Mouse (Mus musculus): ENCODE data around the gene Selenof. TPM values are rescaled to one million over a fixed set of nuclear protein-coding genes. Genes with fewer than 3 reads are reported as not detected.

Selenof gene
- polyA plus RNA-seq, 1 experiment from 2014 or later = 640 TPM

DNA sequence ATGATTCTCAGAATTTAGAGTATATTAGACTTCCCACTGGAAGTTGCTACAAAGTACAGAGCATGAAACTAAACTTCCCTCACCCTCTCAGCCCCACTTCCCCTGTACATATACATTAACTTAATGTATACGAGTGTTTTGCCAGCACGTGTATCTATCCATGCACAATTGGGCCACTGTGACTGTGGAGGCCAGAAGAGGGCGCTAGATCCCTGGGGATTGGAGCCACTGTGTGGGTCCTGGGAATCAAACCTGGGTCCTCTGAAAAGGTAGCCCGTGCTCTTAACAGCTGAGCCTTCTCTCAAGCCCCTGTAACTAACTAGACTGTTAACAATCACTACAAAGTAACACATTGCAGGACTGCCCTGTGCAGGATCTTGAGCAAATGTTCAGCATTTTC, 36.3 kb downstream of the Selenof start:
- no peak for ATAC-seq (ENCODE audit: insufficient read depth, low FRiP score, low read depth)
- H3K27me3 ChIP-seq (replicated peaks) = no peaks in the 10 kb centered on the region
- H3K36me3 ChIP-seq = no peaks in the 10 kb centered on the region
- H3K9ac ChIP-seq = no peak overlapping the region
- H3K27ac ChIP-seq = no peak overlapping the region
- 0 out of 2 replicates have a peak, but pooled peaks cover 3% of the 10 kb centered on the region for H3K4me1 ChIP-seq
- H3K4me2 ChIP-seq = no peak overlapping the region
- H3K4me3 ChIP-seq (replicated peaks) = no peak overlapping the region
- WGBS = 63% methylated on average over 4 of the region's 4 CpGs
- H3K9me3 ChIP-seq = no peaks in the 10 kb centered on the region

DNA sequence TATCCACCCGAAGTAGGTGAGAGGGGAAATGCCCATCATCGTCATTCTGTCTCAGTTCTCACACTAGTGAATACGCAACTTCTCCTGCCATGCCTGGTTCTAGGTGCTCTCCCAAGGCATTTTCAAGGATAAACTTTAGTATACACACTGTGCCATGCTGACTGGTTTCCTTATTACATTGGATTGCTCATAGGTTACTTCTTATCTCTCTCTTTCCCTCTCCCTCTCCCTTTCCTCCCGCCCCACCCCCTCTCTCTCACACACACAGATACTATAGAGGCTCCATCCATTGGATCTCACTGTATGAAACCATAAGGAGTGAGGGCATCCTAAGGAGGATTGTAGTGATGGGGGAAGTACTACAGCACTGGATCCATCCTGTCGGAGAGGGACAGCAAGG, 38.0 kb downstream of the Selenof start:
- H3K27me3 ChIP-seq (replicated peaks) = no peaks in the 10 kb centered on the region
- no peak for ATAC-seq (ENCODE audit: insufficient read depth, low FRiP score, low read depth)
- H3K36me3 ChIP-seq = no peaks in the 10 kb centered on the region
- H3K27ac ChIP-seq = no peak overlapping the region
- WGBS = 86% methylated on average over 5 of the region's 5 CpGs
- no peaks in the 10 kb centered on the region for H3K9me3 ChIP-seq
- no peak overlapping the region for H3K9ac ChIP-seq
- peaks cover 9% of the 10 kb centered on the region; the same call in 1 of the 2 replicates for H3K4me1 ChIP-seq
- no peak overlapping the region for H3K4me2 ChIP-seq
- H3K4me3 ChIP-seq (replicated peaks) = no peak overlapping the region

GRCm38 (mm10) chr3:144610759-144611158, 40.7 kb downstream of the Selenof start:
- WGBS = 52% methylated on average over 5 of the region's 5 CpGs
- no peak overlapping the region for H3K4me2 ChIP-seq

DNA sequence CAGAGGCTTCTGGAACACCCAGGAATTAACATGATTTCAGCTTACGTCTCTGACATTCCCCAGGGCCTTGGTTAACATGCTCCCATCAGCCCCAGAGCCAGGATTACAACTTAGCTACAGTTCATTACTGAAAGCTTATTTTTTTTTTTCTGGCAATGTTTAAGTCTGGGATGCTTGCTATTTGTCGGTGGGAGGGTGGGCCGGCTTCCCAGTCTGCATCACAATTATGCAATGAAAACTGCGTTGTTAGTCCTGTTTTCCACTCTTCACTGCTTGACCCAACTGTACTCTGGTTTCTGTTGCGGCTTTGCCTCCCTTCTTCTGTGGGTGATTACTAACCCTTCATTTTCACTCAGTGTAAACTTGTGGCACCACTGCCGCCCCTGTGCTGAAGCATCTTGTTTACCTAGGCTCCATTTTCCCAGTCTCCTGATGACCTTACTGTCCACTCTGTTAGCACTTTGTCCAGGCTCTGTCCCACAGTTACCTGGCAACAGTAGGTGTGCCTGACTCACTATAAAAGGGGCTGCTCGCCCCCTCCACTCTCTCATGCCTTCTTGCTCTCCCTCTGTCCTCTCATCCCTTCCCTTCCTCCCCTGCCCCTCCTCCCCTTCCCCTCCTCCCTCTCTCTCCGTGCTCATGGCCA, 41.6 kb downstream of the Selenof start:
- 0 out of 2 replicates have a peak, but pooled peaks have one; percentile 16 for ATAC-seq (ENCODE audit: insufficient read depth, low FRiP score, low read depth)
- no peak overlapping the region for H3K27ac ChIP-seq

More at GRCm38 (mm10) chr3:144610759-144611158, 40.7 kb downstream of the Selenof start:
- no peaks in the 10 kb centered on the region for H3K9me3 ChIP-seq
- H3K4me1 ChIP-seq = peaks cover 9% of the 10 kb centered on the region; the same call in 1 of the 2 replicates
- H3K4me3 ChIP-seq (replicated peaks) = no peak overlapping the region
- H3K9ac ChIP-seq = no peak overlapping the region
- H3K27me3 ChIP-seq (replicated peaks) = no peaks in the 10 kb centered on the region
- H3K36me3 ChIP-seq = no peaks in the 10 kb centered on the region
- H3K27ac ChIP-seq = no peak overlapping the region
- ATAC-seq (ENCODE audit: insufficient read depth, low FRiP score, low read depth) = no peak

GRCm38 (mm10) chr3:144612382-144612781, 42.3 kb downstream of the Selenof start:
- peaks cover 12% of the 10 kb centered on the region; the same call in 1 of the 2 replicates for H3K4me1 ChIP-seq
- 47% methylated on average over 6 of the region's 6 CpGs for WGBS
- H3K4me2 ChIP-seq = no peak overlapping the region
- 0 out of 2 replicates have a peak, but pooled peaks have one; percentile 11 for ATAC-seq (ENCODE audit: insufficient read depth, low FRiP score, low read depth)
- no peaks in the 10 kb centered on the region for H3K9me3 ChIP-seq
- no peaks in the 10 kb centered on the region for H3K27me3 ChIP-seq (replicated peaks)
- H3K9ac ChIP-seq = no peak overlapping the region
- H3K4me3 ChIP-seq (replicated peaks) = no peak overlapping the region
- H3K27ac ChIP-seq = no peak overlapping the region
- H3K36me3 ChIP-seq = no peaks in the 10 kb centered on the region

More for the DNA sequence above, 41.6 kb downstream of the Selenof start:
- no peaks in the 10 kb centered on the region for H3K27me3 ChIP-seq (replicated peaks)
- H3K36me3 ChIP-seq = no peaks in the 10 kb centered on the region
- WGBS = 44% methylated on average over 8 of the region's 8 CpGs
- no peak overlapping the region for H3K4me2 ChIP-seq
- H3K9ac ChIP-seq = no peak overlapping the region
- peaks cover 9% of the 10 kb centered on the region; the same call in 1 of the 2 replicates for H3K4me1 ChIP-seq
- no peaks in the 10 kb centered on the region for H3K9me3 ChIP-seq
- H3K4me3 ChIP-seq (replicated peaks) = no peak overlapping the region

GRCm38 (mm10) chr3:144614277-144614676, 44.2 kb downstream of the Selenof start:
- Histone ChIP-seq H3K27ac (no peak overlapping the region), H3K4me2 (no peak overlapping the region), H3K4me3 (replicated peaks) (no peak overlapping the region), H3K9ac (no peak overlapping the region), H3K36me3 (no peaks in the 10 kb centered on the region), H3K9me3 (no peaks in the 10 kb centered on the region), H3K27me3 (replicated peaks) (no peaks in the 10 kb centered on the region), H3K4me1 (peaks cover 12% of the 10 kb centered on the region; the same call in 1 of the 2 replicates)
- WGBS = 50% methylated on average over 6 of the region's 6 CpGs
- ATAC-seq (ENCODE audit: insufficient read depth, low FRiP score, low read depth) = no peak

- no peak overlapping the region for H3K9ac ChIP-seq
- H3K4me1 ChIP-seq = peaks cover 12% of the 10 kb centered on the region; the same call in 1 of the 2 replicates
- no peak overlapping the region for H3K4me2 ChIP-seq
- WGBS = 40% methylated on average over 10 of the region's 10 CpGs
- H3K36me3 ChIP-seq = no peaks in the 10 kb centered on the region
- no peak overlapping the region for H3K4me3 ChIP-seq (replicated peaks)
- no peak overlapping the region for H3K27ac ChIP-seq
- no peak for ATAC-seq (ENCODE audit: insufficient read depth, low FRiP score, low read depth)
- H3K9me3 ChIP-seq = no peaks in the 10 kb centered on the region
- no peaks in the 10 kb centered on the region for H3K27me3 ChIP-seq (replicated peaks)
Observed at GRCm38 (mm10) chr3:144614698-144615097, 44.6 kb downstream of the Selenof start.

GRCm38 (mm10) chr3:144615459-144615858, 45.4 kb downstream of the Selenof start:
- WGBS = 58% methylated on average over 9 of the region's 9 CpGs
- H3K27ac ChIP-seq = no peak overlapping the region
- H3K36me3 ChIP-seq = no peaks in the 10 kb centered on the region
- no peak for ATAC-seq (ENCODE audit: insufficient read depth, low FRiP score, low read depth)
- no peak overlapping the region for H3K9ac ChIP-seq
- no peaks in the 10 kb centered on the region for H3K27me3 ChIP-seq (replicated peaks)
- H3K4me2 ChIP-seq = no peak overlapping the region
- no peak overlapping the region for H3K4me3 ChIP-seq (replicated peaks)
- no peaks in the 10 kb centered on the region for H3K9me3 ChIP-seq
- H3K4me1 ChIP-seq = peaks cover 12% of the 10 kb centered on the region; the same call in 1 of the 2 replicates

DNA sequence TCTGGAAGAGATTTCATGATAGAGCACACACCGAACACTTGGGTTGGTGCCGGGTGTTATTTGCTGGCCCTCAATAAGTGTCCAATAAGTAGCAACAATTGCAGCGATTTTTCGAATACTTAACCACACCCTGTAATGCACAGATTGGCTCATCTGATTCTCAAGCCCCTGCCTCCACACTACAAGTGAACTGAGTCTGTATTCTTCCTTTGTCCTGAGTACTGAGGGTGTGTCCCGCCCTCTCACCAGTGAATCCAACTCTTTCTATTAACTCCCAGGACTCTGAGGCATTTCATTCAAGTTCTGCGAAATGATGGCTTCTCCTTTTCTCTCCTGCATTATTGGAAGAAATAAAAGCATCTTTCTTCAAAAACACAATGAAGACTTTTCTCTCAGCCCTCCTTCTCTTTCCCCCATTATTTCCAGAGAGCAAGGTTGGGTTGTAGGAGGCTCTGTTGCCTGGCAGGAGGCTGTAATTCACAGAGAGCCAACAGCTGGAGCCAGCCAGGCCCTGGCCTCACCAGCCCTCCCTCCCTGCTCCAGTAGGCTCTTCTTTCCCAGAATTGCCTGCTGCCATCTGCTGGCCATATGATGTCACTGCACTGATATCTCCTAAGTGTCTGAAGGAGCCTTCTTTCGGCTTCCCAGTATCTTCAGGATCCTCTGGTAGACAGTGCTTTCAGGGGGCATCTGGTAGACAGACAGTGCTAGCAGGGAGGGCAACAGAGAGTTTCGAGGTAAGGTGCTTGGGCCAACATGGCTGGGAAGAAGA, 46.7 kb downstream of the Selenof start:
- no peak overlapping the region for H3K4me3 ChIP-seq (replicated peaks)
- no peaks in the 10 kb centered on the region for H3K27me3 ChIP-seq (replicated peaks)
- no peak overlapping the region for H3K9ac ChIP-seq
- 63% methylated on average over 8 of the region's 8 CpGs for WGBS
- ATAC-seq (ENCODE audit: insufficient read depth, low FRiP score, low read depth) = 0 out of 2 replicates have a peak, but pooled peaks have one; percentile 63
- H3K4me1 ChIP-seq = peaks cover 6% of the 10 kb centered on the region; the same call in 1 of the 2 replicates
- no peaks in the 10 kb centered on the region for H3K36me3 ChIP-seq
- H3K9me3 ChIP-seq = no peaks in the 10 kb centered on the region
- peak overlapping the region; percentile 20; the same call in 1 of the 2 replicates for H3K4me2 ChIP-seq
- peak overlapping the region; percentile 50; the same call in 1 of the 2 replicates for H3K27ac ChIP-seq

- H3K36me3 ChIP-seq = no peaks in the 10 kb centered on the region
- H3K27me3 ChIP-seq (replicated peaks) = no peaks in the 10 kb centered on the region
- WGBS = 72% methylated on average over 10 of the region's 10 CpGs
- no peak for ATAC-seq (ENCODE audit: insufficient read depth, low FRiP score, low read depth)
- H3K4me1 ChIP-seq = 0 out of 2 replicates have a peak, but pooled peaks cover 3% of the 10 kb centered on the region
- H3K9me3 ChIP-seq = no peaks in the 10 kb centered on the region
- H3K4me2 ChIP-seq = 0 out of 2 replicates have a peak overlapping the region, but pooled peaks have one; percentile 20
- H3K9ac ChIP-seq = no peak overlapping the region
- no peak overlapping the region for H3K4me3 ChIP-seq (replicated peaks)
- H3K27ac ChIP-seq = peak overlapping the region; percentile 50
Observed at GRCm38 (mm10) chr3:144617633-144618180, 47.6 kb downstream of the Selenof start.

GRCm38 (mm10) chr3:144622930-144623612, 53.0 kb downstream of the Selenof start:
- no peaks in the 10 kb centered on the region for H3K27me3 ChIP-seq (replicated peaks)
- H3K27ac ChIP-seq = 0 out of 2 replicates have a peak overlapping the region, but pooled peaks have one; percentile 8
- ATAC-seq (ENCODE audit: insufficient read depth, low FRiP score, low read depth) = no peak
- no peaks in the 10 kb centered on the region for H3K9me3 ChIP-seq
- WGBS = 48% methylated on average over 13 of the region's 13 CpGs
- no peak overlapping the region for H3K4me2 ChIP-seq
- no peak overlapping the region for H3K9ac ChIP-seq
- no peak overlapping the region for H3K4me3 ChIP-seq (replicated peaks)
- H3K4me1 ChIP-seq = no peaks in the 10 kb centered on the region
- no peaks in the 10 kb centered on the region for H3K36me3 ChIP-seq
